Mouse (Mus musculus): ENCODE data around the gene Ccdc43.
A peak's percentile ranks its signal among the peaks of the same experiment; 100 is the strongest.
"Not testable (repeated sequence)": the region's sequence is repeated elsewhere in the genome, so short reads cannot be mapped to it uniquely, and the experiment has no call there.

Ccdc43 gene

DNA sequence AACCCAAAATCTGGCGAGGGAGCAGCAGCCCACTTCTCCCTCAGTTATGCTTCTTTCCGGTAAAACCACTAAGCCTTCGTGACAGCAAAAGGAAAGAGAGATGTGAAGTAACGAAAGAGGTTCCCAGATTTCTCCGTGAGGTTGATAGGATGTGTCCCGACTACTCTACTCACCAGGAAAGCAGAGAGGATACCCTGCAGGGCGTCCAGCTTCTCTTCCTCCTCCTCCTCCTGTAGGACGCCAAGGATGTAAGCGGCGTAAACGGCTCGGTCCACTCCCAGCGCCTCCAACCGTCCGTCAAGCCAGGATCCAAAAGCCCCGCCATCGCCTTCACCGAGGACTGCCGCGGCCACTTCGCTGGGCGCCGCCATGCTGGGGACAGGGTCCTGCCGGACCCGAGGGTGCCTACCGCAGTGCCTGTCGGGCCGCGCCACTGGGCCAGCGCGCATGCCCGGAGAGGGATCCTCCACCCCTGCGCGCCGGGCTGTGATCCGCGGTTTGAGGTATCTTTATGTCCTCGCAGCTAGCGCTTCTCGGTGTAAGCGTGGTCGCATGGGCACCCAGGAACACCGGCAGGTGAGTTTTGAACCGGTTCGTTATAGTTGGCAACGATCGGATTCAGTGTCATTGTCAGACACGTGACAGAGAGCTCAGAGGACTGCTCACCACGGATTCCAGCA, at the start of gene Ccdc43:
Ccdc43 (minus strand) TSS at position 445 of the 680 bp plus-strand sequence.
- DNase-seq (ENCODE audit: low read depth, low spot score), result peak; percentile 90

DNA sequence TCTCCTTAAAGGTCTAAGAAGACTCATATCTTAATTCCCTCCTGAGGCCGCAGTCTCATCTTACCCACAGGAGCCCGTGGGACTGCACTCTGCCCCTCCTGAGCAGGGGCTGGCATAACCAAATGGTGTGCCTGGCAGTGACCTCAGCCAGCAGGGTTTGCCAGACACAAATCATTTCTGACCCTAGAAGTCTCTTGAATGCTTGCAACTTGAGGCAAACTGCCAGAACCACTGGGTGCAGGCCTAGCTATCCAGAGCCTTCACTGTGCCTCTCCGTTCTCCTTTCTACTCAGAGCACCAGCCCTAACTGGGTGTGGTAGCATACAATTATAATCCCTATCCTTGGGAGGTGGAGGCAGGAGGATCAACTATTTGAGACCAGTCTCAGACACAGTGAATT, 47.2 kb upstream of the Ccdc43 start:
- no peak for DNase-seq (ENCODE audit: low read depth, low spot score)

DNA sequence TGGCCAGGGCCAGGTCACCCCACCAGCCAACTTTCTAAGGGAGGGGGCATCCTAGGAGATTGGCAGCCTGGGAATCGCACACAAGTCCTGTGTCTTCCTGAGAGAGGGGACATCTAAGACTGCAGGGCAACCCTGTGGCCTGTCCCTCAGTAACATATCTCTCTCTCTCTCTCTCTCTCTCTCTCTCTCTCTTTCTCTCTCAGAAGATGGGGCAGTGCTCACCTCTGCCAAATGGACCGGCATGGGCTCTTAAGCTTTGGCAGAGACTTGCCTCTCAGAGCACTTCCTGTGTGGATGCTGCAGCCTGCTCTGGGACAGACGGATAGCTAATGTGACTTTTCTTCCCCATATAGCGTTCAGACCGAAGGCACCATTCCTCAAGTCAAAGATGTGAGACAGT, 45.3 kb upstream of the Ccdc43 start:
- no peak for DNase-seq (ENCODE audit: low read depth, low spot score)

DNA sequence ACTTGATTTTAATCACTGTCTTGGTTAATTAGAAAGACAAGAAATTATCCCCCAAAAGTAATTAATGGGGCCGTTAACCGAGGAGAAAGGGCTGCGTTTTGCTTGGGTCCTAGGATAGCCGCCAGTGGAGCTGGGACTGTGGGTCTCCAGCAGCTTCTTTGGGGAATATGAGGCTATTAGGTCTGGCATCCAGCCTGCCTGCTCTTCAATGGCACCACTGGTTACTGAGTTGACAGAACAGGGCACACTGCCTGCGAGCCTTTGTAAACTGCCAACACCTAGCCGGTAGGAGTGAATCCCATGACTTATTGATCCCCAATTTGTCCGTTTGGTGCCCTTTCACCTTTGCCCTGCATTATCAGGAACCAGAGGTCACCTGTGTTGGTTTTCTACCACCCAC, 44.5 kb upstream of the Ccdc43 start:
- DNase-seq (ENCODE audit: low read depth, low spot score), result no peak

- DNase-seq (ENCODE audit: low read depth, low spot score), result no peak
Observed at GRCm38 (mm10) chr11:102741129-102741950, 43.8 kb upstream of the Ccdc43 start.

GRCm38 (mm10) chr11:102740634-102741033, 43.1 kb upstream of the Ccdc43 start:
- DNase-seq (ENCODE audit: low read depth, low spot score), result no peak

DNA sequence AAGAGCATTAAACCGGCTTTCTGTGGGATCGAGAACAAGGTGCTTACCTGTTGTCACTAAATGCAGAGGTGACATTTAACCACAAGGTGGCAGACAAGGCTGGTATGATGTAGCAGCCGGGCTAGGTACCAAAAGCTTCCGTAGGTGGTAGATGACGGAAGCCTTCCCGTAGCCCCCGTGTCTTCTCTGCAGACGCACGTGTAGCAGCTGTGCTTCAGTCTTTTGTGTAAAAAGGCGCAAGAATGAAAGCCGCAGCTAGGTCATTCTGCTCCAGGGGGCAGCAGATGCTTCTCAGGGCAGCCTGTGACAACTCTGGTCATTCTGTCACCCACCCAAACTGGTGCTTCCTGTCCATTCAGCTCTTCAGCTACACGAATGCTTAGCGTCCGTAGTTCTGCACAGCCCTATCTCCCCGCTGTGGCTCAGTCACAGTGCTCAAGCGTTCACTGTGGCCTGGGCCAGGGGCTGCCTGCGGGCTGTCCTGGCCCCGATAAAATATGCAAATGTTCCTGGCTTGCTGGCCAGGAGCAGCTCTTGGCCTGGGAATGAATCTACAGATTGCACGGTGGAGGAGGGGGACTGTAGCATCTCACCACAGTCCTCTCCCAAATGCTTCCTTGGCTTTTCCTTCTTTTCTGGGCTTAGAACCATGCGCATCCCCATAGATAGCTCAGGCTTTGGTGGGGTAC, 41.8 kb upstream of the Ccdc43 start:
- DNase-seq (ENCODE audit: low read depth, low spot score), result peak; percentile 82

GRCm38 (mm10) chr11:102738046-102738445, 40.5 kb upstream of the Ccdc43 start:
- no peak for DNase-seq (ENCODE audit: low read depth, low spot score)

DNA sequence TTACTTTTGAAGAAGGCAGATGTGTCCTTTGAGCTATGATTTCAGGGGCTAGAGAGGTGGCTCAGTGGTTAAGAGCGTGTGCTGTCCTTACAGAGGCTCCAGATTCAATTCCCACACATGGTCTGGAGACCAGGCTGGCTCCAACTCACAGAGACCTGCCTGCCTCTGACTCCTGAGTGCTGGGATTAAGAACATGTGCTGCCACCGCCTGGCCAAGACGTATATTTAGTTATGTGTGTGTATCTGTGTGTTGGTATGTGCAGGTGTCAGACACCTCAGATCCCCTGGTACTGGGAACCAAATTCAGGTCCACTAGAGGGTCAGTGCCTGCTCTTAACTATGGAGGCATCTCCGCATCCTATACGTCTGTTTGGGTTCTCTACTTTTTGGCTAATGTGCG, 37.4 kb upstream of the Ccdc43 start:
- no peak for DNase-seq (ENCODE audit: low read depth, low spot score)

GRCm38 (mm10) chr11:102733146-102733545, 35.6 kb upstream of the Ccdc43 start:
- DNase-seq (ENCODE audit: low read depth, low spot score), result no peak

DNA sequence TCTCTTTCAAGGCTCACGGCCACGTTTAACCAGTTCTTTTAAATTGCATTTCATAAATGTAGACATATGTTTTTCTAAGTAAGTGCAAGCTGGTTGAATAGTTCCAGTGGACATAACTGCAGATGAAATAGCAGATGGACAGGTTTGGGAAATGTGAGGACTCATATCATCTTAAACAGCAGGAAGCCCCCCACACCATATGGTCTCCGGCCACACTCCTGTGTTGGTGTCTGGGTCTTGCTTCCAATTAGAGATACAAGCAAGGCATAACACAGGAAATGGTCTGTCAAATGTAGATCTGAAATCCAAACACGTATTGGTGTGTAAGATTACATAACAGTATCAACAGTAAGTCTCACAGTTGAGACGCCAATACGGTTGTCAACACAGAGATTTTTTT, 33.8 kb upstream of the Ccdc43 start:
- no peak for DNase-seq (ENCODE audit: low read depth, low spot score)

GRCm38 (mm10) chr11:102729835-102730234, 32.3 kb upstream of the Ccdc43 start:
- DNase-seq (ENCODE audit: low read depth, low spot score), result no peak

GRCm38 (mm10) chr11:102728614-102729013, 31.0 kb upstream of the Ccdc43 start:
- DNase-seq (ENCODE audit: low read depth, low spot score), result peak; percentile 49

GRCm38 (mm10) chr11:102725574-102725973, 28.0 kb upstream of the Ccdc43 start:
- peak; percentile 8 for DNase-seq (ENCODE audit: low read depth, low spot score)

- DNase-seq (ENCODE audit: low read depth, low spot score), result no peak
Observed at GRCm38 (mm10) chr11:102716135-102716534, 18.6 kb upstream of the Ccdc43 start.

DNA sequence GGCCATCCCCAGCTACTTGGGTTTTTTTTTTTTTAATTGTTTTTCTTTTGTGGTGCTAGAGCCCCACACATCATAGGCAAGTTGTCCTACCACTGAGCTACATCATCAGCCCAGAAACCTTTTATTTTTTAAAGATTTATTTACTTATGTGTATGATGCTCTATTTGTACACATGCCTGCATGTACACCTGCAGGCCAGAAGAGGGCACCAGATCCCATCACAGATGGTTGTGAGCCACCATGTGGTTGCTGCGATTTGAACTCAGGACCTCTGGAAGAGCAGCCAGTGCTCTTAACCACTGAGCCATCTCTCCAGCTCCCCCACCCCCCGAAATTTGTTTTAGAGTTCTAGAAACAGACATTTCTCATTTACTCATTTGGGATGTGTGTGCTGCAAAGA, 17.0 kb upstream of the Ccdc43 start:
- DNase-seq (ENCODE audit: low read depth, low spot score), result not testable (repeated sequence)

- no peak for DNase-seq (ENCODE audit: low read depth, low spot score)
Observed at GRCm38 (mm10) chr11:102712411-102712810, 14.8 kb upstream of the Ccdc43 start.

DNA sequence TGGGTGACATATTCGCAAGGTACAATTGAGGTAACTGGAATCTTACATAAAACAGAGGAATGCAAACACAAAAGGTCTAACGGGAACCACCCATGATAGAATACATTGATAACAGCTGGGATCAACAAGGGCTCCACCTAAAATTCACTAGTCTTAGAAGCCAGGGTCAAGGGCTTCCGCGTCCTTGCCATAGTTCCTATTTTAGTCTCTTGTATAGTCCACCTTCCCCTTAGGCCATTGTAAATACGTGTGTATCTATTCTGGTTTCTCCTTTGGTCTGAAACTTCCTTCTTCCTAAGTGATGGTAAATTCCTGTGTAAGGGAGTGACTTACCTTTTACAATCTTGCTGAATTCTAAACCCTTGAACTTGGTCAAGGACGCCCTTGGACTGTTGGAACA, 4.6 kb upstream of the Ccdc43 start:
- not testable (repeated sequence) for DNase-seq (ENCODE audit: low read depth, low spot score)

DNA sequence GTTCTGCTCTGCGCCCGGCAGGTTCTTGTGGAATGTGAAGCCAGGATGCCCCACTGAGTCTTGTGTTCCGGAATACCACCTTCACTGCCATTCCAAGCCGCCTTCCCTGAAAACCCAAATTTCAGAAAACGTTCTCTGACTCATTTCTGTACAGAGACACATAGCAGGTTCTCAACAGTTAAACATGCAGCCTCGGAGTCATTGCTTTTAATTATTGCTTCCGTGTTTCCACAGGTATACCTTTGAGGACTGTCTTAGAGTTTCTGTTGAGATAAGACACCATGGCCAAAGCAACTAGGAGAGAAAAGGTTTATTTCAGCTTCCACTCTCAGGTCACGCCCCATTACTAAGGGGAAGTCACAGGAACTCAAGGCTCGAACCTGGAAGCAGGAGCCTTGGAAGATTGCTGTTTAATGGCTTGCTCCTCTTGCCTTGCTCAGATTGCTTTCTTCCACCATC, 465 bp upstream of the Ccdc43 start:
- no peak for DNase-seq (ENCODE audit: low read depth, low spot score)

- no peak for DNase-seq (ENCODE audit: low read depth, low spot score)
Observed at GRCm38 (mm10) chr11:102695289-102695688, 2.3 kb downstream of the Ccdc43 start.

- DNase-seq (ENCODE audit: low read depth, low spot score), result peak; percentile 80
Observed at GRCm38 (mm10) chr11:102690162-102690561, 7.4 kb downstream of the Ccdc43 start.
